Mouse (Mus musculus) spleen, adult 10 weeks (tissue): ENCODE measurements around the gene Tsx. TPM values are rescaled to one million over a fixed set of nuclear protein-coding genes. Genes with fewer than 3 reads are reported as not detected.

Source experiments
- polyA plus RNA-seq: library from polyadenylated mRNA; stranded (reverse); fragments of 350-450 nt; fragmentation: Illumina TruSeq; extraction: RNeasy Lipid Tissue Mini Kit (QIAGEN cat#74804); gene quantifications from one replicate; pipeline ENCODE4 v1.2.3, GENCODE M21; 2015; ENCODE audit warnings: low replicate concordance; ENCODE audit not compliant: insufficient read depth

Tsx gene
- polyA plus RNA-seq: not detected

GRCm38 (mm10) chrX:103414167-103414566 is at the start of gene Tsx:
Tsx (plus strand) TSS chrX:103414467.

GRCm38 (mm10) chrX:103421710-103422109 is 7.4 kb downstream of the Tsx start, which contains the start of gene Gm26992:
Gm26992 (plus strand) TSS chrX:103422010.

Other genes with a start within 250 kb of the Tsx start
- 0.08 TPM for gene Nap1l2, start 227.8 kb upstream of the Tsx start, polyA plus RNA-seq
- not detected for gene Cdx4, start 93.1 kb upstream of the Tsx start, polyA plus RNA-seq
- 2.8 TPM for gene Chic1, start 58.0 kb upstream of the Tsx start, polyA plus RNA-seq
- not detected for gene Gm26992, start 7.5 kb downstream of the Tsx start, polyA plus RNA-seq
- not detected for gene Zcchc13, start 216.1 kb downstream of the Tsx start, polyA plus RNA-seq